ENCODE assay signal across 13 mouse cellular contexts in genomic region chr2:151571873-151572700, GRCm38 (mm10). TPM values are rescaled to one million over a fixed set of nuclear protein-coding genes. Genes with fewer than 3 reads are reported as not detected.
DNase-seq lines count a peak whose midpoint lies in the region; TF ChIP-seq lines count a peak whose summit lies in the region.
"Had no signal": no experiment of that assay in that cellular context is flagged by ENCODE, and none has a peak within 500 bp of the region (broad histone marks: within the 10 kb centered on the region; RNA-seq: fewer than 3 reads in every experiment).

Sdcbp2 (plus strand) TSS chr2:151572622.

- intact Hi-C loops in gastrocnemius, adult 2 months (cut with DNase I) = no loop called here
- intact Hi-C loops in gastrocnemius, postnatal 14 days (cut with DNase I; ENCODE audit: low total_unique reads) = no loop called here

- no peak for TF ChIP-seq CTCF in gastrocnemius, adult 2 months (IDR thresholded peaks at IDR 0.05)

- H3K4me3 ChIP-seq in gastrocnemius, adult 2 months = no peak within 1 kb of the TSS
- H3K4me3 ChIP-seq in midbrain, embryonic 10.5 days = no peak within 1 kb of the TSS
- H3K4me3 ChIP-seq: hindbrain, embryonic 12.5 days had no signal

- peaks cover 16% of the 10 kb centered on the region for H3K4me1 ChIP-seq in midbrain, embryonic 10.5 days

- H3K9me3 ChIP-seq in midbrain, embryonic 10.5 days (replicated peaks) = no peaks in the 10 kb centered on the region
- H3K9me3 ChIP-seq: hindbrain, embryonic 12.5 days had no signal

- WGBS in midbrain, embryonic 10.5 days = 78% methylated on average over 17 of the region's 17 CpGs

- no peaks in the 10 kb centered on the region for H3K36me3 ChIP-seq in midbrain, embryonic 10.5 days
- H3K36me3 ChIP-seq: hindbrain, embryonic 12.5 days had no signal

- DNase-seq in gastrocnemius, adult 2 months = no peak
- no peak for DNase-seq in gastrocnemius, postnatal 14 days
- peak; percentile 53 to 83 for DNase-seq in urinary bladder, adult 18-20 months (ENCODE audit: low spot score in 2 of 2)
- DNase-seq in urinary bladder, postnatal 10 days (ENCODE audit: low spot score) = no peak
- DNase-seq in lung, postnatal 25 days (ENCODE audit: low spot score) = peak; percentile 23
- DNase-seq in natural killer cell, adult 2 months (ENCODE audit: low spot score in 2 of 2) = no peak
- DNase-seq in midbrain, embryonic 10.5 days (ENCODE audit: low spot score) = no peak
- no peak for DNase-seq in cerebellum, postnatal 14 days
- DNase-seq: cerebellum, postnatal 36 days; liver, postnatal 0 days; right cerebral cortex, postnatal 14 days had no signal

- no peaks in the 10 kb centered on the region; the same call in 1 of the 2 replicates for H3K27me3 ChIP-seq in midbrain, embryonic 10.5 days (ENCODE audit: low read depth, poor library complexity, severe bottlenecking)
- H3K27me3 ChIP-seq: hindbrain, embryonic 12.5 days had no signal

- peak within 1 kb of the TSS; percentile 28; the same call in 1 of the 2 replicates for H3K27ac ChIP-seq in gastrocnemius, adult 2 months
- H3K27ac ChIP-seq in midbrain, embryonic 10.5 days (replicated peaks) = no peak within 1 kb of the TSS
- H3K27ac ChIP-seq: hindbrain, embryonic 12.5 days had no signal

RNA-seq across cellular contexts. Expression of gene Sdcbp2, which starts in this region (rescaled TPM):
- total RNA-seq in gastrocnemius, adult 2 months (2021) = under 1 TPM; 0.56 to 0.75 TPM
- total RNA-seq in gastrocnemius, postnatal 14 days (2021) = under 1 TPM; 0.64 to 0.91 TPM
- 0.84 and 0.93 TPM in 2 replicates for polyA plus RNA-seq in midbrain, embryonic 10.5 days (2016; fragmentation: Nextera tagmentation; extraction: Ambion mirVana)
- total RNA-seq: granulocyte monocyte progenitor cell, adult 5-6 weeks had no signal

Comparison
In these comparisons a context has a peak if more than half of its experiments do, and no peak if none do; other contexts are left out.
1. DNase-seq: peak in urinary bladder, adult 18-20 months (2 of 2) and lung, postnatal 25 days (single experiment); none in gastrocnemius, adult 2 months (single experiment), gastrocnemius, postnatal 14 days (single experiment), urinary bladder, postnatal 10 days (single experiment), natural killer cell, adult 2 months (0 of 2), midbrain, embryonic 10.5 days (single experiment) and cerebellum, postnatal 14 days (0 of 2).